Mouse (Mus musculus) brown adipose tissue, adult 24 weeks (tissue): Measurements from ENCODE around the gene Omt2b. TPM values are rescaled to one million over a fixed set of nuclear protein-coding genes. Genes with fewer than 3 reads are reported as not detected.
"Not testable (repeated sequence)": the region's sequence is repeated elsewhere in the genome, so short reads cannot be mapped to it uniquely, and the experiment has no call there.

Source experiments
- H3K27ac ChIP-seq: fragments of 200-500 bp; replicated peaks from 2 replicates; pipeline ENCODE4 v1.5.1; 2012; ENCODE audit warnings: low read depth, mild to moderate bottlenecking, low read length
- H3K4me1 ChIP-seq: fragments of 200-500 bp; 2 replicates; pipeline ENCODE4 v1.6.1; 2012; ENCODE audit warnings: low read length, mixed read lengths; ENCODE audit not compliant: control insufficient read depth, insufficient read depth, insufficient read length
- H3K4me3 ChIP-seq: fragments of 200-500 bp; 2 replicates; pipeline ENCODE4 v1.5.1; 2012; ENCODE audit warnings: low read depth, mild to moderate bottlenecking, low read length, moderate library complexity; ENCODE audit not compliant: insufficient read depth
- polyA plus RNA-seq: library from polyadenylated mRNA; stranded (reverse); fragments of >200 nt; gene quantifications from 2 replicates; pipeline ENCODE4 v1.2.4, GENCODE M21; 2012; ENCODE audit not compliant: missing spikeins, insufficient read depth, insufficient read length

The Omt2b gene
- polyA plus RNA-seq, 1 experiment: not detected

DNA sequence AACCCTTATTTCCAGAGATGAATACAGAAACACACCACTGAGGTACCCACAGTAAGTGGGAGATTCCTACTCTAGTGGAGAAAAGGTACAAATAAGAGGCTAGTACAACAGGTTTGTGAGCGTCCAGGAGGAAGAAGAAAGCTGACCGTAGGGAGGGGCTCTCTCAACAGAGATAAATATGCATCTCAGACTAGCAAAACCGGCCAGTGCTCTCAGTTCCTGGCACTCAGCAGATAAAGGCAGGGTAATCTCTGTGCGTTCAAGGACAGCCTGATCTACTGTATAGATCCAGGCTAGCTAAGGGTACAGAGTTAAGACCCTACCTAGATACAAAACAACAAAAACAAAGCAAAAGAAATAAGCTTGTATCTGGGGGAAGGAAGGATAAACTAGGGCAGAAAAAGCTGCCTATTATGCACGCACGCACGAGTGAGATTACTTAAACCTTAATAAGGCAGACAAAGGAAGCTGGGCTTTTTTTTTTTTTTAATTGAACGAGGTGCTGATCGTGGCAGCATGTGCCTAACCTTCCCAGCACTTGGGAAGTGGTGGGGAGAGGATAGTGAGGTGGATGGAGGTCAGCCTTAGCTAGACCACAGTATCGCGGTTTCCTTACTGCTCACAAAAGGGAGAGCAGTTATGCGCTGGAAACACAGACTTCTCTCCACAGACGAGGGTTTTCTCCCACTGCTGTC, 38.6 kb downstream of the Omt2b start:
- Histone ChIP-seq H3K4me1 (no peaks in the 10 kb centered on the region), H3K4me3 (no peak overlapping the region), H3K27ac (no peak overlapping the region)

DNA sequence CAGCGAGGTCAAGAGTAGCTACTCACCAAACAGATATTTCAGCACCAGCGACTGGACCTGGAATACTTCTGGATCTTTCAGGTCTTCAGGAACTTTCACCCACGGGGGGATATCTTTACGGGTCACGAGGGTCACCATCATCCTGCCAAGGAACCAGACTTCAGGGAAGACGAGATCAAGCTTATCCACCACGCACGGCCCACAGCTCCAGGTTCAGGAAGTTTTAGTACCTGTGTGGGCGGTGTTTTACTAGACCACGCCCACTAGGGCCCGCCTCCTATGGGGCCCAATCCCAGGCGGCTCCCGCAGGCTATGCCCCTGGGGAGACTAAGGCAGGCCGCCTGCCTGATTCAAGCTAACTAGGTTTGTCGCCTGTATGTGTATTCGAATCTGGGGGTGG, 40.6 kb downstream of the Omt2b start, which contains the start of gene Dppa5a:
Dppa5a (minus strand) TSS at position 219 of the 400 bp plus-strand sequence.
- H3K4me1 ChIP-seq, H3K4me3 ChIP-seq, H3K27ac ChIP-seq: not testable (repeated sequence)

DNA sequence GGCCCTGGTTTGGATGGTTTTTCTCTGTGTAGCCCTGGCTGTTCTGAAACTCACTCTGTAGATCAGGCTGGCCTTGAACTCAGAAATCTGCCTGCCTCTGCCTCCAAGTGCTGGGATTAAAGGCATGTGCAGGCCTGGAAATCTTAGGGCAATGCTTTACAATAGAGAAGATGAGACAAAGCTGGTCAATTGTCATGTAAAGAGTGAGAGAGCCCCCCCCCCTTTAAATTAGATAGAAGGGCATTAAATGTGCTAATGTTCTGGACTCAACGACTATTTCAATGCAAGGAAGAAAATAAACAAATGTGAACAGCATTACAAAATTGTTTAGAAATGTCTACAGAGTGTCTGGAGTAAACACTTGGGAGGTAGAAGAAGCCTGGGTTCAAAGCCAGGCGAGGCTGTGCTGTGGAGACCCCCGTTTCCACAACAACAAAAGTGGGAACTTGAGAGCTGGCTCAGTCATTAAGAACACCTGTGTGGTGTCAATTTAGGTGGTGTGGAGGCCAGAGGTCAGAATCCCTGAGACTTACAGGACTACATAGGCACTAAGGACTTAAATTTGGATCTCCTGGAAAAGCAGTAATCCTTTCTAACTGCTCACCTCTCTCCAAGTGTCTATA, 41.4 kb downstream of the Omt2b start:
- Histone ChIP-seq H3K4me1 (no peaks in the 10 kb centered on the region), H3K27ac (no peak overlapping the region), H3K4me3 (no peak overlapping the region)

DNA sequence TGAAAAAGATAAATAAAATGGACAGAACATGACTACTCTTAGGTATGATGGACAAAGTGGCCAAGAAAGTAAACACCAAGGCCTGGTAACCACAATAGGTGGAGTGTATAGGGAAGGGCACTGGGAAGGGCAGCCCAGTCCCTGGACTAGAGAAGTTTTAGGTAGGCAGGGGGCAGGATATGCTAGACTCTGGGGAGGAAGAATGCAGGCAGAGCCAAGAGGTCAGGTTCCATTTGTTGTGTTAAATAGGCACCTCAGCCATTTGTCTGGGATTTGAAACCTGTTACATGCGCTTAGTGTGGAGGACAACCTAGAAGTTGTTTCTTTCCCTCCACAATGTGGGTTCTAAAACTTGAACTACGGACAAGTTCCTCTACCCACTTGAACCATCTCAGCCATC, 42.0 kb downstream of the Omt2b start:
- Histone ChIP-seq H3K4me3 (no peak overlapping the region), H3K27ac (no peak overlapping the region), H3K4me1 (no peaks in the 10 kb centered on the region)

DNA sequence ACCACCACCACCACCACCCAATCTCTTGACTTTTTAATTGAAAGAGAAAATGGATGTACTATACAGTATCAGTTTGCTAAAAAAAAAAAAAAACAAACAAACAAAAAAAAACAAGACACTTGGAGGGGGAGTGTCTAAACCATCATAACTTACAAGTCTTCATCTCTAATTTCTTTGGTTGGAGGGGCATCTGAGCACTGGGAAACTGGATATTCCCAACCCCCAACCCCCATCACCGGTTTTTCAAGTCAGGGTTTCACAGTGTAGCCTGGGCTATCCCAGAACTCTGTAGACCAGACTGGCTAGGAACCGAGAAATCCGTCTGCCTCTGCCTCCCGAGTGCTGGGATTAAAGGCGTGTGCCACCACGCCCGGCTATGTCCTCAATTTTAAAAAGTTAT, 42.4 kb downstream of the Omt2b start:
- Histone ChIP-seq H3K4me3 (no peak overlapping the region), H3K4me1 (no peaks in the 10 kb centered on the region), H3K27ac (no peak overlapping the region)

DNA sequence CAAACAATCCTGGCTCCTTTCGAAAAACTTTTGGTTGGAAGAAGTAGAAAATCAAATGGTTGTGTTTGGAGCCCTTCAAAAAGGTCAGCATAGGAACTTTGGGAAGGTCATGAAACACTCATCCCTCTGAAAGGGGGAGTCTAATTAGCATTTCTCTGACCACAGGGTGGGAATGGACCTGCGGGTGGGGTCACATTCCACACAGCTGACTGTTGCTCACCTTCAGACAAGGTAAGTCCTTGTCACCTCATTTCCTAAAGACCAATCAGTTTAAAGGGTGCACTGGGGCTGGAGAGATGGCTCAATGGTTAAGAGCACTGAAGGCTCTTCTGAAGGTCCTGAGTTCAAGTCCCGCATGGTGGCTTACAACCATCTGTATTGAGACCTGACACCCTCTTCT, 44.1 kb downstream of the Omt2b start:
- H3K4me3 ChIP-seq: no peak overlapping the region
- no peak overlapping the region for H3K27ac ChIP-seq
- H3K4me1 ChIP-seq: no peaks in the 10 kb centered on the region

DNA sequence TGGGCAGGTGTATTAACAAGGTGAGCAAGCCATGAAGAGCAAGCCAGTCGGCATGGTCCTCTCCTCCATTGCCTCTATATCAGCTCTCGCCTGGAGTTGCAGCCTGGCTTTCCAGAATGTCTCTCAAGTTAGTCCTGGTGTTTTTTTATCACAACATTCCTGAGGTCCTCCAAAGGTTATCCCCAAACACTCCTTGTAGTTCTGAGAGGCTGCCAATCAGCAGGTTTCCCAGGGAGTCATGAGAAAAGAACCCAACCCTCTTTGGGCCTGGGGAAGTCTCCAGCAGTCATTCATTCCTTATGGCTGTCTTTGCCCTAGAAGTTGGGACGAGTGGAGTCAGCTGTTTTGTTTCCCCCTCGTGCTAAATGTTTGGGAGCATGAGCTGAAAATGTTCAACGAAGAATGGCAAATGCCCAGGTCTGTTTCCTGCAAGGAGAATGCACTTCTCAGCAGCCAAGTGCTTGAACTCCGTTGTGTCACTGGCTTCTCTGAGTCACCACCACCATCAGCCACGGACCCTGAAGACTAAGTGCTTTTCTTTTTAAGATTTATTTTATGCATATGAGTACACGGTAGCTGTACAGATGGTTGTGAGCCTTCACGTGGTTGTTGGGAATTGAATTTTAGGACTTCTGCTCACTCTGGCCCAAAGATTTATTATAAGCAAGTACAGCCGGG, 45.6 kb downstream of the Omt2b start:
- Histone ChIP-seq H3K4me3 (no peak overlapping the region), H3K4me1 (no peaks in the 10 kb centered on the region), H3K27ac (no peak overlapping the region)

DNA sequence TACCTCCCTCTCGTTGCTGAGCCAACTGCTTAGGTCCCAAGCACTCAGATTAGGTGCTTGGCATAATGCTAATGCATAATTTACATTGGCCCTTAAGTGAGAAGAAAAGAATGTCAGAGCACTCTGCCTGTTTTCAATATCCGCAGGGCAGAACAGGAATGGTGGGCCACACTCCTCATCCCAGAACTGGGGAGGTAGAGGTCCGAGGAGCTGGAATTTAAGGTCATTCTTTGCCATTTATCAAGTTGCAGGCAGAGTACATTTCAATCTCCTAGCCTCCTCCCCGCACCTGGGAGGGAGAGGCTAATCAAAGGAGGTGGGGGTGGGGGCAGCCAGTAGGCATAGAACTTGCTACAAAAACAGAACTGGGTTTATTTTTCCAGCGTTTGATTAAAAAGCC, 47.0 kb downstream of the Omt2b start:
- H3K27ac ChIP-seq: no peak overlapping the region
- no peak overlapping the region for H3K4me3 ChIP-seq
- no peaks in the 10 kb centered on the region for H3K4me1 ChIP-seq

DNA sequence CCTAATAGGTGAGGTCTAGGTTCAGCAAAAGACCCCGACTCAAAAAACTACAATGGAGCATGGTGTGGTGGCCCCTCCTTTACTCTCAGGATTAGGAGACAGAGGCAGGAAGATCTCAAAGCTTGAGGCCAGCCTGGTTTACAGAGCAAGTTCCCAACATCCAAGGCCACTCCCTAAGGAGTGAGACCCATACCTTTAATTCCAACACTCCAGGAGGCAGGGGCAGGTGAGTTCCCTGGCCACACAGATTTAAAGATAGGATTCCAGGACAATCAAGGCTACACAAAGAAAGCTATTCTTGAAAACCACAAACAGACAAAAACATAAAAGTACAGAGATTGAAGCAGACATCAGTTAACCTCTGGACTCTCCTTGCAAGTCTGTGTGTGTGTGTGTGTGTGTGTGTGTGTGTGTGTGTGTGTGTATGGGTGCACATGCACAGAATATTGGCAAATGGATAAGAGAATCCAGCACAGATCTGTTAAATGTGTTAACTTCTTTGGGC, 47.5 kb downstream of the Omt2b start:
- Histone ChIP-seq H3K27ac (no peak overlapping the region), H3K4me3 (no peak overlapping the region), H3K4me1 (no peaks in the 10 kb centered on the region)

DNA sequence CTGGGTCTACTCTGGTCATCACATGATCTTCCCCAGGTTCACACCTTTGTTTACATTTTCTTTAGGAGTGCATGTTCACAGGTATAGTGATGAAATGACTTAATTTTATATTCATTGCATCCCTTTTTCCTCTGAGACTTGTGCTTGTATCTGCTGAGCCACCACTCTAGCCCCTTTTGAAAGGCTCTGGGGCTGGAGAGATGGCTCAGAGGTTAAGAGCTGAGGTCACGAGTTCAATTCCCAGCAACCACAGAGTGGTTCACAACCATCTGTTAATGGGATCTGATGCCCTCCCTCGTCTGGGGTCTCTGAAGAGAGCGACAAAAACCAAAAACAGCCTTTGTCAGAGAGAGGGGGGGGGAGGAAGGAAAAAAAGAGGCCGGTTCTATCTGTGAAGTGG, 48.1 kb downstream of the Omt2b start:
- Histone ChIP-seq H3K4me3 (no peak overlapping the region), H3K27ac (no peak overlapping the region), H3K4me1 (no peaks in the 10 kb centered on the region)

DNA sequence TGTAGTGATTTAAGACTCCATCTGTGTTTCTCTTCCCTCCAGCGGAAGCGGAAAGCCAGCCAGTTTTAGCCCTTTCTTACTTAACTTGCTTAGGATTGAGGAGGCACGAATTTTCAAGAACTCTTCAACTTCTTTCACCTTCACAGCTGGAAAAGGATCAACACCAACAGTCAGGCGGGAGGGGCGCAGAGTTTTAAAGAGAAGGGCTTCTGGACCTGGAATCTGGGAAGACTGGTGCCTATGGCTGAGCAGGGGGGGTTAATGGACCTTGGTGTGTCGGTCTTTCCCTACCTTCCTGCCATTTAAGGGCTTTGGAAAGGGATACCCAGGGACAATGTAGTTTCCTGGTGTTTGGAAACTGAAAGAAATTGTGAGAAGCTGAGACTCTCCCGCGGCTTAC, 50.2 kb downstream of the Omt2b start:
- no peaks in the 10 kb centered on the region for H3K4me1 ChIP-seq
- no peak overlapping the region for H3K4me3 ChIP-seq
- no peak overlapping the region for H3K27ac ChIP-seq

DNA sequence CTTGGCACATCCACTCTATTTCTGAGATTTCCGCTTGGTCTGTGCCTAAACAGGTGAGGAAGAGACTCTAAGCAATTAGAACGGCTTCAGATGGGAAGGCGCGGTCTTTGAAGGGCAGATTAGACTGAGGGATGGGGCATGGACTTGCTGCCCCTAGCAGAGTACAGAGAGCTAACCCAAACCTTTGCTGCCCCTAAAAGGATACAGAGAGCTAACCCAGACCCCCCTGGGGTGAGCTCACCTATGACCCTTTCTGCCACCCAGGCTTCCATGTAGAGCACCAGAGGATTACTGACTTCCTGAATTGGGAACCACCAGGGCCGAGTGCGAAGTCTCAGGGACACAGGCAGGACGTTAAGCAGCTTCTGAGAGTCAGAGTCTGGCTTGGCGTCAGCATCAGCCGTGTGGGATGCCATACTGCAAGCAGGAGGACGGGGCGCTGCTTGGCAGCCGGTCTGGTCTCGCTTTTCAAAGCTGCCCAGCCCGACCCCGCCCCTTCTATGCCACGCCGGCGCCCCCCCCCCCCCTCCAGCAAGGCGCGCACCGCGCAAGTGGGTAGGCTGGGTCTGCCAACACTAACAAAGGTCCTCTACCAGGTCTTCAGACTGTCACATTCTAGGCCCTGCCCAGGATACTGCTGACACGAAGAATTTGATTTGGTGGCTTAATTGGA, 50.9 kb downstream of the Omt2b start, which contains the start of gene Ooep:
Ooep (minus strand) TSS at position 613 of the 673 bp plus-strand sequence.
- Histone ChIP-seq H3K4me3 (no peak within 1 kb of the TSS), H3K27ac (no peak within 1 kb of the TSS), H3K4me1 (no peaks in the 10 kb centered on the region)
